Mouse (Mus musculus) ovary, postnatal 36 days (tissue): Measurements from ENCODE around the gene Itga9.

Source experiments
- DNase-seq: peaks from one replicate; pipeline ENCODE4 v3.0.0; 2022; ENCODE audit warnings: low spot score, mixed read lengths

The Itga9 gene

GRCm38 (mm10) chr9:118728296-118728695, 121.8 kb downstream of the Itga9 start:
- DNase-seq, result no peak

GRCm38 (mm10) chr9:118728987-118729386, 122.5 kb downstream of the Itga9 start:
- no peak for DNase-seq

- DNase-seq, result no peak
These were observed 123.7 kb downstream of the Itga9 start for GRCm38 (mm10) chr9:118730172-118730571.

GRCm38 (mm10) chr9:118730871-118731390, 124.4 kb downstream of the Itga9 start:
- no peak for DNase-seq

GRCm38 (mm10) chr9:118731650-118732049, 125.2 kb downstream of the Itga9 start:
- DNase-seq, result no peak

- DNase-seq, result no peak
These were observed 127.1 kb downstream of the Itga9 start for GRCm38 (mm10) chr9:118733601-118734000.

- no peak for DNase-seq
These were observed 130.6 kb downstream of the Itga9 start for GRCm38 (mm10) chr9:118737124-118737523.

- peak; percentile 50 for DNase-seq
These were observed 131.2 kb downstream of the Itga9 start for GRCm38 (mm10) chr9:118737601-118738137.

- no peak for DNase-seq
These were observed 131.8 kb downstream of the Itga9 start for GRCm38 (mm10) chr9:118738311-118738710.

- no peak for DNase-seq
These were observed 132.6 kb downstream of the Itga9 start for GRCm38 (mm10) chr9:118739071-118739470.

- DNase-seq, result no peak
These were observed 133.2 kb downstream of the Itga9 start for GRCm38 (mm10) chr9:118739659-118740058.

- DNase-seq, result no peak
These were observed 134.8 kb downstream of the Itga9 start for GRCm38 (mm10) chr9:118741268-118741667.

GRCm38 (mm10) chr9:118749335-118749949, 143.0 kb downstream of the Itga9 start:
- DNase-seq, result no peak

- DNase-seq, result no peak
These were observed 144.3 kb downstream of the Itga9 start for GRCm38 (mm10) chr9:118750828-118751227.

GRCm38 (mm10) chr9:118752376-118752775, 145.9 kb downstream of the Itga9 start:
- DNase-seq, result no peak

GRCm38 (mm10) chr9:118759462-118759861, 153.0 kb downstream of the Itga9 start:
- no peak for DNase-seq

GRCm38 (mm10) chr9:118761953-118762590, 155.6 kb downstream of the Itga9 start:
- DNase-seq, result no peak

- no peak for DNase-seq
These were observed 156.3 kb downstream of the Itga9 start for GRCm38 (mm10) chr9:118762759-118763158.

GRCm38 (mm10) chr9:118763203-118763602, 156.7 kb downstream of the Itga9 start:
- no peak for DNase-seq

- DNase-seq, result no peak
These were observed 157.2 kb downstream of the Itga9 start for GRCm38 (mm10) chr9:118763646-118764045.

- DNase-seq, result no peak
These were observed 158.6 kb downstream of the Itga9 start for GRCm38 (mm10) chr9:118765059-118765458.

GRCm38 (mm10) chr9:118767008-118767407, 160.5 kb downstream of the Itga9 start:
- no peak for DNase-seq

- DNase-seq, result no peak
These were observed 162.1 kb downstream of the Itga9 start for GRCm38 (mm10) chr9:118768596-118768995.
